Mouse (Mus musculus) liver, adult 2 months (tissue): Measurements from ENCODE around the gene Cckbr.
A peak's percentile ranks its signal among the peaks of the same experiment; 100 is the strongest.
"Not testable (repeated sequence)": the region's sequence is repeated elsewhere in the genome, so short reads cannot be mapped to it uniquely, and the experiment has no call there.

Source experiments
- CTCF ChIP-seq: fragments of 200-500 bp; IDR thresholded peaks from 2 replicates; pipeline ENCODE4 v1.5.1; 2011; ENCODE audit warnings: low read depth, low read length, control low read depth
- POLR2A ChIP-seq: fragments of 200-500 bp; IDR thresholded peaks from 2 replicates; pipeline ENCODE4 v1.6.1; 2011; ENCODE audit warnings: low read length, control low read depth; ENCODE audit not compliant: insufficient read depth; ENCODE audit errors: extremely low read depth

DNA sequence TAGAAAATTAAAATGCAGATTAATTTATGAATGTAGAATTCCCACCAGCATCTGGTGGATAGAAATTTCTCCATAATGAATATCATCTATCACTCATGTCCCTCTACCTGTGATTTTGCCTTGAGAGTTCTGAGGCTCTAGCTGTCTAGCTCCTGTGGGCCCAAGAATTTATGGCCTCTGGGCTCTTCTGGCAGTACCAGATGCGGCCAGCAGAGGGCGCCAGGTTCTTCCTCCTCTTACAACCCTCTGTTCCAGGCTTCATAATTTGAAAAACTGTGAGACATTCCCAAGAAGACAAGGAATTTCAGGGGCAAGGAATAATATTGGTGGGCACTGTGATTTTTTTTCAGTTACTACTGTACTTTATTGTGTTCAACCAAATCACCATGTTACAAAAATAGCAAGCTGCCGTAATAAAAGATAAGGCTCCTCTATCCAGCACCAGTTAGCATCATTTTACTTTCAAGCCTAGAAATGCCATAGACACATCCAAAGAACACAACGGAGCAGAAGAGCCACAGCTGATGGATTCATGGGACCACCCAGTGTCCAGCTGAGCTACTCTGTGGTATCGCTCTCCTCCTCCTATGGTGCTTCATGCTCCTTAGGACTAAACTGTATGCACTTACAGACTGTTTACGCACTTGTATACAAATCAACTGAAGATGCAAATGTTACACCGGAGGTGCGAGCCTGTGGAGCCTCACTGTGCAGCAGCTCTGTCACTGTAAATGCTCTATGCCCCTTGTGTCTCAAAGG lies 13.5 kb upstream of the Cckbr start:
- TF ChIP-seq POLR2A: not testable (repeated sequence)
- TF ChIP-seq CTCF: peak; percentile 89
